Mouse (Mus musculus) E14TG2a.4 (cell line): ENCODE measurements at regions not wholly inside any gene's neighbourhood (a gene's known extent, or its start where the extent isn't known, plus 50 kb on each side); places are given as distances from the start of the nearest gene placed in this dataset.

Experiments used
- CTCF ChIP-seq: conservative IDR thresholded peaks from 2 replicates; pipeline ENCODE4 v1.5.1; 2014; ENCODE audit warnings: low read length
- NANOG ChIP-seq: IDR thresholded peaks from 2 replicates; pipeline ENCODE4 v1.6.1; 2014; ENCODE audit warnings: borderline replicate concordance, low read length, mixed read lengths

GRCm38 (mm10) chr15:8882880-8883539 lies 84.7 kb upstream of the Ranbp3l start:
- no peak for TF ChIP-seq CTCF
- TF ChIP-seq NANOG = no peak
